Mouse (Mus musculus) myocyte (in vitro differentiated cells): ENCODE measurements around the gene Nop9. TPM values are rescaled to one million over a fixed set of nuclear protein-coding genes. Genes with fewer than 3 reads are reported as not detected.
"Not testable (repeated sequence)": the region's sequence is repeated elsewhere in the genome, so short reads cannot be mapped to it uniquely, and the experiment has no call there.

ENCODE experiments used
- H3K27me3 ChIP-seq: one replicate; pipeline ENCODE4 v1.6.1; 2011; ENCODE audit not compliant: control insufficient read depth, insufficient read depth, insufficient read length
- H3K36me3 ChIP-seq: one replicate; pipeline ENCODE4 v1.6.1; 2011; ENCODE audit not compliant: control insufficient read depth, insufficient read depth
- H3K4me2 ChIP-seq: one replicate; pipeline ENCODE4 v1.6.1; 2011; ENCODE audit warnings: low read depth, control low read depth
- H3K4me3 ChIP-seq: one replicate; pipeline ENCODE4 v1.5.1; 2011; ENCODE audit warnings: mild to moderate bottlenecking, control low read depth, moderate library complexity
- H3K79me2 ChIP-seq: one replicate; pipeline ENCODE4 v1.6.1; 2011; ENCODE audit not compliant: control insufficient read depth, insufficient read depth
- H3ac ChIP-seq: one replicate; pipeline ENCODE4 v1.6.1; 2011; ENCODE audit not compliant: control insufficient read depth, insufficient read length
- CEBPB ChIP-seq: IDR thresholded peaks from 2 replicates; pipeline ENCODE4 v1.6.1; 2011; ENCODE audit warnings: mild to moderate bottlenecking, moderate library complexity; ENCODE audit not compliant: poor library complexity, insufficient read depth, severe bottlenecking
- E2F4 ChIP-seq: IDR thresholded peaks from one replicate; pipeline ENCODE4 v1.6.1; 2011; ENCODE audit warnings: mild to moderate bottlenecking, control low read depth, moderate library complexity; ENCODE audit not compliant: insufficient read depth
- MAX ChIP-seq: IDR thresholded peaks from one replicate; pipeline ENCODE4 v1.6.1; 2011; ENCODE audit warnings: low read depth, mild to moderate bottlenecking, control low read depth
- MYOD1 ChIP-seq, 3 experiments: IDR thresholded peaks; one replicate each; pipeline ENCODE4 v1.6.1; 2011; ENCODE audit warnings: control low read depth in 2 of 3, low read depth in 2 of 3, mild to moderate bottlenecking in 2 of 3, moderate library complexity in 1 of 3; ENCODE audit not compliant: insufficient read length in 2 of 3, control insufficient read depth in 1 of 3
- MYOG ChIP-seq, 3 experiments: IDR thresholded peaks; one replicate each; pipeline ENCODE4 v1.6.1; 2011; ENCODE audit warnings: control low read depth in 2 of 3, low read depth in 2 of 3, mild to moderate bottlenecking in 2 of 3; ENCODE audit not compliant: insufficient read length in 2 of 3, control insufficient read depth in 1 of 3, insufficient read depth in 1 of 3
- POLR2A ChIP-seq: IDR thresholded peaks from one replicate; pipeline ENCODE4 v1.6.1; 2011; ENCODE audit warnings: low read depth, mild to moderate bottlenecking, control low read depth, moderate library complexity; ENCODE audit not compliant: insufficient read length
- POLR2AphosphoS2 ChIP-seq: IDR thresholded peaks from one replicate; pipeline ENCODE4 v1.6.1; 2011; ENCODE audit warnings: low read depth, control low read depth; ENCODE audit not compliant: insufficient read length
- REST ChIP-seq: IDR thresholded peaks from one replicate; pipeline ENCODE4 v1.6.1; 2011; ENCODE audit warnings: mild to moderate bottlenecking, control low read depth, moderate library complexity; ENCODE audit not compliant: insufficient read depth, insufficient read length
- SRF ChIP-seq: IDR thresholded peaks from one replicate; pipeline ENCODE4 v1.6.1; 2011; ENCODE audit warnings: low read depth; ENCODE audit not compliant: control insufficient read depth, insufficient read length
- TCF12 ChIP-seq: IDR thresholded peaks from one replicate; pipeline ENCODE4 v1.6.1; 2011; ENCODE audit warnings: mild to moderate bottlenecking, control low read depth; ENCODE audit not compliant: poor library complexity, insufficient read depth, severe bottlenecking
- TCF3 ChIP-seq: IDR thresholded peaks from one replicate; pipeline ENCODE4 v1.6.1; 2011; ENCODE audit warnings: low read depth, control low read depth; ENCODE audit not compliant: insufficient read length
- USF1 ChIP-seq: IDR thresholded peaks from one replicate; pipeline ENCODE4 v1.6.1; 2011; ENCODE audit warnings: low read depth, mild to moderate bottlenecking, control low read depth, moderate library complexity
- polyA plus RNA-seq: library from polyadenylated mRNA; unstranded; fragments of >200 nt; fragmentation: generic; extraction: Trizol; gene quantifications from one replicate; pipeline ENCODE4 v1.2.1, GENCODE M21; 2012; ENCODE audit warnings: missing spikeins

Nop9 gene
- polyA plus RNA-seq, 1 experiment = 24.9 TPM

DNA sequence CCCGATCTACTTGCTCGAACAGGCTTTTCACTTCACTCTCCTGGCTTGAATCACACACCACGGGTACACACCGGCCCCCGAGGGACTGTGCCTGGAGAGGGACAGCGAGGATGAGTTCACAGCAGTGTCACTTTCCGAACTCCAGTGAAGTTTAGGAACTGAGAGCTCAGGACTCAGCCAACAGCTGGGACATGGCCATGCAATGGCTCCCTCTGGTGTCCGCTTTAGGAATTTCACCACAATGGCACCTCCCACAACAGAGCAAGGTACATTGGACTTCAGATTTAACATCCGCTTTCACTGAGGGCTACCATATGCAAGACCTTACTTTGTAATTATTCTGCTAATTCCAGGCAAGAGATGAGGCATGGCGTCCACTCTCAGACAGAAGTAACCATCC lies 1.8 kb upstream of the Nop9 start:
- H3K27me3 ChIP-seq = no peaks in the 10 kb centered on the region
- H3K79me2 ChIP-seq = peaks cover 21% of the 10 kb centered on the region
- peaks cover 12% of the 10 kb centered on the region for H3K36me3 ChIP-seq
- H3ac ChIP-seq = no peak overlapping the region
- peak overlapping the region; percentile 90 for H3K4me2 ChIP-seq
- no peak overlapping the region for H3K4me3 ChIP-seq
- TF ChIP-seq SRF (no peak), MYOG (IDR thresholded peaks at IDR 0.05; ENCODE audit: control insufficient read depth in 1 of 3, insufficient read depth in 1 of 3, insufficient read length in 2 of 3, low read depth in 2 of 3) (peak in 2 of 3 experiments; percentile 12 to 47), POLR2A (no peak), MYOD1 (IDR thresholded peaks at IDR 0.05; ENCODE audit: control insufficient read depth in 1 of 3, insufficient read length in 2 of 3, low read depth in 2 of 3) (peak in 2 of 3 experiments; percentile 30 to 35), USF1 (no peak)

DNA sequence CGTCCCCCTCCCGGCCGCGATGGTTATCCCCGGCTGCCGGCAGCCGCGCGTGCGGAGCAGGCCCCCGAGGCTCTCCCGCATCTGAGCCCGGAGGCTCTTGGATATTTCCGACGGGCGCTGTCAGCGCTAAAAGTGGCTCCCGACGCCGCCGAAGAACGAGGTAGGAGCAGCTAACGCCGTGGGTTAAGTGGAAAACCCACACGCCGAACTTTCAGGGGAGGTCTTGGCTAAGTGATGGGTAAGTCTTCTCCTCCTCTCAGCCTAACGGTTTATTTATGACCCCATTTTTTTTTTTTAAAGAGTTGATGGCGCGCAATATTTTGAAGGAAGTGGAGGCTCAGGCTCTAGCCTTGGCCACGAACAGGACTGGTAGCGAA lies 356 bp downstream of the Nop9 start:
- TF ChIP-seq MYOD1 (IDR thresholded peaks at IDR 0.05; ENCODE audit: control insufficient read depth in 1 of 3, insufficient read length in 2 of 3, low read depth in 2 of 3) = no peak
- no peak for TF ChIP-seq USF1
- TF ChIP-seq POLR2A = no peak
- no peak for TF ChIP-seq TCF3
- no peak for TF ChIP-seq TCF12
- no peak for TF ChIP-seq E2F4
- no peak for TF ChIP-seq POLR2AphosphoS2
- no peak for TF ChIP-seq SRF
- TF ChIP-seq MYOG (IDR thresholded peaks at IDR 0.05; ENCODE audit: control insufficient read depth in 1 of 3, insufficient read depth in 1 of 3, insufficient read length in 2 of 3, low read depth in 2 of 3) = no peak
- TF ChIP-seq CEBPB = no peak
- no peak for TF ChIP-seq REST
- TF ChIP-seq MAX = no peak
- H3ac ChIP-seq = peak overlapping the region; percentile 25
- H3K4me2 ChIP-seq = peak overlapping the region; percentile 91
- no peaks in the 10 kb centered on the region for H3K27me3 ChIP-seq
- peaks cover 29% of the 10 kb centered on the region for H3K36me3 ChIP-seq
- H3K4me3 ChIP-seq = peak overlapping the region; percentile 81
- H3K79me2 ChIP-seq = peaks cover 21% of the 10 kb centered on the region

DNA sequence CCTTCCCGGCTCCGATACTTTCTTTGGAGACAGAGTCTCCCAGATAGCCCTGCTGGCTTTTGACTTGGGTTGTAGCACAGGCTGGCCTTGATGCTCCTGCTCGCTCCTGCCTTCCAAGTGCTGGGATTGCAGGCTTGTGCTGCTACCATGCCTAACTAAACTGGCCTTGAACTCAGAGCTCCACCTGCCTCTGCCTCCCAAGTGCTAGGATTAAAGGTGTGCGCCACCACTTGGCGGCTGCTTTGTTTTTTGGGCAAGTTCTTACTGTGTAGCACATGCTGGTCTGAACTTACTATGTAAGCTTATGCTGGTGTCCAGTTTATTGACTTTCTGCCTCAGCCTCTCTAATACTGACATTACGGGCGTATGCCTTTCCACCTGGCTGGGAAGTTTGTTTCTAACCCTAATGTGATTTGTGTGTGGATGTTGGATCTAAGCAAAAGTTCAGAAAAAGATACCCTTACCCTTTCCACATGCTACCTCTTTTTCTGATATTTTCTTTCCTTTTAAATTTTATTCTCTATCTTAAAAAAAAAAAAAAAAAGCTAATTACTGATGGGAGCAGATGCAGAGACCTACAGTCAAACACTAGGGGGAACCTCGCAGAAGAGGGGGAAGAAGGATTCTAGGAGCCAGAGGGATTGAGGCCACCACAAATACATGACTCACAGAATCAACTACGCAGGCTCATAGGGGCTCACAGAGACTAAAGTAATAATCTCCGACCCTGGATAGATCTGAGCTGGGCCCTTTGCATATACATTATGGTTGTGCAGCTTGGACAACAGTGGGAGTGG lies 1.8 kb downstream of the Nop9 start:
- H3K79me2 ChIP-seq = peaks cover 21% of the 10 kb centered on the region
- H3K36me3 ChIP-seq = peaks cover 30% of the 10 kb centered on the region
- H3ac ChIP-seq = no peak overlapping the region
- H3K27me3 ChIP-seq = no peaks in the 10 kb centered on the region
- H3K4me2 ChIP-seq = peak overlapping the region; percentile 91
- no peak for TF ChIP-seq MYOD1 (IDR thresholded peaks at IDR 0.05; ENCODE audit: control insufficient read depth in 1 of 3, insufficient read length in 2 of 3, low read depth in 2 of 3)
- no peak for TF ChIP-seq CEBPB
- no peak for TF ChIP-seq POLR2AphosphoS2
- no peak for TF ChIP-seq TCF3
- peak overlapping the region; percentile 81 for H3K4me3 ChIP-seq

DNA sequence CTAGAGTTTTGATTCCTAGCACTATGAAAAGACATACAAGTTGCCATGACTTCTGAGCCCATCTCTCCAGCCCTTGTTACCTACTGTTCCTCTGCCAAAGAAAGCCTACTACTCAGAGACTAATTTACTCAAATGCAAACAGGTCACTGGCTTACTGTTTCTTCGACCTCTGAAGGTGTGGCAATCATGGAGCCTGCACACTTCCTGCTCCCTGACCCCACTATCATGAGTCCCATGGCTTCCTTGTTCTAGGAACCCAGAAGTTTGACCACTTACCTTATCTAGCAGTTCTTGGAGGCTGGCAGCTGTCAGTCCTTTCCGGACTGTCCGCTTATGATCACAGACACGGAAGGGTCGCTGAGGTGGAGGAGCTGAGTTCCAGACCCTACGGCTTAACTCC lies 12.1 kb downstream of the Nop9 start:
- peaks cover 18% of the 10 kb centered on the region for H3K27me3 ChIP-seq
- TF ChIP-seq REST = no peak
- no peak for TF ChIP-seq CEBPB
- no peak for TF ChIP-seq POLR2AphosphoS2
- no peak for TF ChIP-seq TCF3
- TF ChIP-seq E2F4 = no peak
- no peak for TF ChIP-seq MYOD1 (IDR thresholded peaks at IDR 0.05; ENCODE audit: control insufficient read depth in 1 of 3, insufficient read length in 2 of 3, low read depth in 2 of 3)
- no peak for TF ChIP-seq SRF
- TF ChIP-seq TCF12 = no peak
- no peak for TF ChIP-seq MAX
- TF ChIP-seq MYOG (IDR thresholded peaks at IDR 0.05; ENCODE audit: control insufficient read depth in 1 of 3, insufficient read depth in 1 of 3, insufficient read length in 2 of 3, low read depth in 2 of 3) = no peak
- TF ChIP-seq USF1 = no peak
- no peak for TF ChIP-seq POLR2A
- no peak overlapping the region for H3K4me2 ChIP-seq
- H3K4me3 ChIP-seq = no peak overlapping the region
- H3ac ChIP-seq = no peak overlapping the region
- no peaks in the 10 kb centered on the region for H3K79me2 ChIP-seq
- H3K36me3 ChIP-seq = peaks cover 27% of the 10 kb centered on the region

DNA sequence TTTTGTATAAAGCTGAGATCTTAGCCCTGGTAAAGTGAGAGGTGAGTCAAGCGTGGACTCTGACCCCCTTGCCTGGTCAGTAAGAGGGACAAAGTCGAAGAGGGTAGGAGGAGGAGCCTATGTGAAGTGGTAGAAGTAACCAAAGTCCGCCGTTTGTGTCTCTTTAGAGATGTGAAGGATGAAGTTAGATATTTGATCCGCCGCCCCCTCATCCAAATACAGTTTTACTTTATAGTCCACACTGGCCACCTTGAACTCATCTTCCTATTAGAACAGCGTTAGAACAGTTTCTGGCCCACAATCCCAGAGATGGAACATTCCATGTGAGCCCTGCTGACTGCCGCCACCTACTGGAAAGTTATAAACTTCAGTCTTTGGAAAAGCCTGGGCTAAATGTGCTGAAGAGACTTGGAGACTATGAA lies 12.9 kb downstream of the Nop9 start, which contains the start of gene Cideb:
TSS of gene Cideb (minus strand) at position 96 of the 422 bp plus-strand sequence.
- no peak within 1 kb of the TSS for H3ac ChIP-seq
- no peaks in the 10 kb centered on the region for H3K79me2 ChIP-seq
- TF ChIP-seq SRF (no peak), TCF3 (no peak), MAX (no peak), CEBPB (no peak)
- peaks cover 20% of the 10 kb centered on the region for H3K36me3 ChIP-seq
- H3K4me3 ChIP-seq = no peak within 1 kb of the TSS
- H3K27me3 ChIP-seq = peaks cover 27% of the 10 kb centered on the region
- peak within 1 kb of the TSS; percentile 51 for H3K4me2 ChIP-seq

DNA sequence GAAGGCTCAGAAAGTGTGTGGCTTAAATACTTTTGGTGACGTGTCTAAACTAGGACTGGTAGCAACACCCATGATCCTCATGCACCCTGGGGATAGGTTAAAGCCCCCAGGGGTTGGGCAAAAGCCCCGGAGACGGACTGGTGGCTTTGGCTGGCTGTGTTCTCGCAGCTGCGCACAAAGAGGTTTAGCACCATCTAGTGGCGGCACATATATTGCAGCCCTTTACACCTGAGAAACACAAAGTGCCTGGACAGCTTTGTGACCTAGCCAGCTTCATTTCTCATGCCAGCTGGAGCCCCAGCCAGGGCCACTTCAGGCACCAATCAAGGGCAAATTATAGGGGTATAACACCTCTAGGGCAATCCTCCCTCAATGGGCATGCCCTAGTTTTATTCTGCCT lies 14.7 kb downstream of the Nop9 start:
- not testable (repeated sequence) for H3K4me3 ChIP-seq, H3ac ChIP-seq, H3K79me2 ChIP-seq, H3K36me3 ChIP-seq
- H3K27me3 ChIP-seq = peaks cover 41% of the 10 kb centered on the region
- peak overlapping the region; percentile 88 for H3K4me2 ChIP-seq
